Mouse (Mus musculus) MEL (cell line): Measurements from ENCODE around the gene Cxcl5. TPM values are rescaled to one million over a fixed set of nuclear protein-coding genes. Genes with fewer than 3 reads are reported as not detected.

Experiments
- DNase-seq: peaks from one replicate; pipeline ENCODE4 v3.0.0; 2011; ENCODE audit warnings: low read depth, low spot score
- H3K27ac ChIP-seq: 2 replicates; pipeline ENCODE4 v1.5.1; 2012; ENCODE audit warnings: low read depth, mild to moderate bottlenecking, control low read depth, low read length, moderate library complexity; ENCODE audit not compliant: control insufficient read depth
- H3K27me3 ChIP-seq, 2 experiments: fragments of 150-350 bp in 1 of 2; sonication (generic) in 1 of 2; 2 replicates each; pipeline ENCODE4 v1.6.1; 2012; ENCODE audit warnings: low read length in 2 of 2, mild to moderate bottlenecking in 2 of 2, improper control_type of control experiment in 1 of 2, moderate library complexity in 1 of 2; ENCODE audit not compliant: insufficient read depth in 2 of 2, control insufficient read depth in 1 of 2
- H3K36me3 ChIP-seq, 2 experiments: 2 replicates each; pipeline ENCODE4 v1.6.1; 2012 to 2014; ENCODE audit warnings: low read length in 2 of 2, improper control_type of control experiment in 1 of 2, inconsistent platforms in 1 of 2, mild to moderate bottlenecking in 1 of 2; ENCODE audit not compliant: insufficient read depth in 2 of 2, control insufficient read depth in 1 of 2
- H3K4me1 ChIP-seq, 2 experiments: fragments of 150-350 bp in 1 of 2; sonication (generic) in 1 of 2; 2 replicates each; pipeline ENCODE4 v1.6.1; 2012; ENCODE audit warnings: low read length in 2 of 2, improper control_type of control experiment in 1 of 2, mild to moderate bottlenecking in 1 of 2; ENCODE audit not compliant: insufficient read depth in 2 of 2, control insufficient read depth in 1 of 2
- H3K4me3 ChIP-seq, 2 experiments: fragments of 150-350 bp in 1 of 2; sonication (generic) in 1 of 2; 2 replicates each; pipeline ENCODE4 v1.5.1; 2012; ENCODE audit warnings: low read depth in 2 of 2, low read length in 2 of 2, mild to moderate bottlenecking in 2 of 2, moderate library complexity in 2 of 2, control low read depth in 1 of 2, improper control_type of control experiment in 1 of 2; ENCODE audit not compliant: control insufficient read depth in 1 of 2, insufficient read depth in 1 of 2
- H3K79me2 ChIP-seq: 2 replicates; pipeline ENCODE4 v1.6.1; 2012; ENCODE audit warnings: mild to moderate bottlenecking, low read length, moderate library complexity; ENCODE audit not compliant: control insufficient read depth, poor library complexity, insufficient read depth
- H3K9ac ChIP-seq: 2 replicates; pipeline ENCODE4 v1.6.1; 2012; ENCODE audit warnings: low read depth, mild to moderate bottlenecking, control low read depth, low read length, moderate library complexity; ENCODE audit not compliant: control insufficient read depth, poor library complexity, severe bottlenecking
- H3K9me3 ChIP-seq: fragments of 150-350 bp; sonication (generic); replicated peaks from 2 replicates; pipeline ENCODE4 v1.6.1; 2012; ENCODE audit warnings: mild to moderate bottlenecking, low read length, improper control_type of control experiment, moderate library complexity; ENCODE audit not compliant: insufficient read depth
- CHD1 ChIP-seq: IDR thresholded peaks from 2 replicates; pipeline ENCODE4 v1.6.1; 2012; ENCODE audit warnings: low read depth, mild to moderate bottlenecking, inconsistent platforms, low read length, improper control_type of control experiment
- CTCF ChIP-seq, 3 experiments: IDR thresholded peaks in 2 of 3; conservative IDR thresholded peaks in 1 of 3; 2 replicates each; pipeline ENCODE4 v1.5.1; 2011 to 2012; ENCODE audit warnings: low read length in 3 of 3, low read depth in 2 of 3, mild to moderate bottlenecking in 2 of 3, improper control_type of control experiment in 1 of 3, inconsistent platforms in 1 of 3, mixed read lengths in 1 of 3, moderate library complexity in 1 of 3; ENCODE audit not compliant: control insufficient read depth in 1 of 3, insufficient read depth in 1 of 3, poor library complexity in 1 of 3, severe bottlenecking in 1 of 3
- ELF1 ChIP-seq: IDR thresholded peaks from 2 replicates; pipeline ENCODE4 v1.6.1; 2014; ENCODE audit warnings: low read depth, mild to moderate bottlenecking, inconsistent platforms, low read length, improper control_type of control experiment, moderate library complexity
- EP300 ChIP-seq, 2 experiments: IDR thresholded peaks; 2 replicates each; pipeline ENCODE4 v1.6.1; 2011; ENCODE audit warnings: improper control_type of control experiment in 2 of 2, low read length in 2 of 2, low read depth in 1 of 2, mild to moderate bottlenecking in 1 of 2
- ETS1 ChIP-seq: IDR thresholded peaks from 2 replicates; pipeline ENCODE4 v1.6.1; 2012; ENCODE audit warnings: low read depth, mild to moderate bottlenecking, inconsistent platforms, low read length, improper control_type of control experiment, moderate library complexity
- GABPA ChIP-seq: IDR thresholded peaks from 2 replicates; pipeline ENCODE4 v1.6.1; 2012; ENCODE audit warnings: low read depth, mild to moderate bottlenecking, inconsistent platforms, low read length, improper control_type of control experiment, moderate library complexity
- GATA1 ChIP-seq: IDR thresholded peaks from 2 replicates; pipeline ENCODE4 v1.6.1; 2011; ENCODE audit warnings: low read depth, low read length, improper control_type of control experiment
- KAT2A ChIP-seq: conservative IDR thresholded peaks from 2 replicates; pipeline ENCODE4 v1.6.1; 2012; ENCODE audit warnings: low read depth, low read length, improper control_type of control experiment, inconsistent platforms
- MAFK ChIP-seq: IDR thresholded peaks from 2 replicates; pipeline ENCODE4 v1.6.1; 2011; ENCODE audit warnings: low read depth, mild to moderate bottlenecking, low read length, improper control_type of control experiment, borderline replicate concordance
- MXI1 ChIP-seq: IDR thresholded peaks from 2 replicates; pipeline ENCODE4 v1.6.1; 2011; ENCODE audit warnings: mild to moderate bottlenecking, low read depth, low read length, improper control_type of control experiment
- MYB ChIP-seq: IDR thresholded peaks from 2 replicates; pipeline ENCODE4 v1.6.1; 2011; ENCODE audit warnings: mild to moderate bottlenecking, low read depth, low read length, improper control_type of control experiment
- POLR2AphosphoS2 ChIP-seq: IDR thresholded peaks from 2 replicates; pipeline ENCODE4 v1.6.1; 2011; ENCODE audit warnings: low read length, improper control_type of control experiment
- POLR2AphosphoS5 ChIP-seq: IDR thresholded peaks from 2 replicates; pipeline ENCODE4 v1.6.1; 2012; ENCODE audit warnings: low read depth, borderline replicate concordance, mild to moderate bottlenecking, inconsistent platforms, low read length, moderate library complexity, mixed read lengths
- RAD21 ChIP-seq: IDR thresholded peaks from 2 replicates; pipeline ENCODE4 v1.6.1; 2011; ENCODE audit warnings: mild to moderate bottlenecking, low read depth, low read length, improper control_type of control experiment
- TAL1 ChIP-seq: IDR thresholded peaks from 2 replicates; pipeline ENCODE4 v1.6.1; 2012; ENCODE audit warnings: mild to moderate bottlenecking, inconsistent platforms, low read length, moderate library complexity, mixed read lengths
- TBP ChIP-seq: IDR thresholded peaks from 2 replicates; pipeline ENCODE4 v1.8.0; 2011; ENCODE audit warnings: low read depth, low read length, improper control_type of control experiment
- USF1 ChIP-seq: IDR thresholded peaks from 2 replicates; pipeline ENCODE4 v1.6.1; 2014; ENCODE audit warnings: low read depth, mild to moderate bottlenecking, inconsistent platforms, low read length, improper control_type of control experiment, moderate library complexity
- USF2 ChIP-seq, 2 experiments: IDR thresholded peaks; 2 replicates each; pipeline ENCODE4 v1.6.1; 2011 to 2012; ENCODE audit warnings: improper control_type of control experiment in 2 of 2, low read length in 2 of 2, borderline replicate concordance in 1 of 2, inconsistent platforms in 1 of 2, low read depth in 1 of 2, mild to moderate bottlenecking in 1 of 2; ENCODE audit not compliant: insufficient read depth in 1 of 2
- polyA plus RNA-seq, 2 experiments: library from polyadenylated mRNA; stranded (reverse) in 1 of 2; unstranded in 1 of 2; fragments of >175 nt in 1 of 2; fragments of >200 nt in 1 of 2; gene quantifications; 2 replicates each; pipeline versions ENCODE4 v1.2.1 to v1.2.4; 2012; ENCODE audit warnings: low replicate concordance in 2 of 2, low read depth in 1 of 2; ENCODE audit not compliant: insufficient read length in 2 of 2, insufficient read depth in 1 of 2, missing spikeins in 1 of 2
- total RNA-seq: library from RNA; depleted of rRNA; stranded (reverse); fragments of 300-350 nt; gene quantifications from 2 replicates; pipeline ENCODE4 v1.2.3, GENCODE M21; 2012

Cxcl5 gene
- total and polyA plus RNA-seq, 3 experiments = not detected

DNA sequence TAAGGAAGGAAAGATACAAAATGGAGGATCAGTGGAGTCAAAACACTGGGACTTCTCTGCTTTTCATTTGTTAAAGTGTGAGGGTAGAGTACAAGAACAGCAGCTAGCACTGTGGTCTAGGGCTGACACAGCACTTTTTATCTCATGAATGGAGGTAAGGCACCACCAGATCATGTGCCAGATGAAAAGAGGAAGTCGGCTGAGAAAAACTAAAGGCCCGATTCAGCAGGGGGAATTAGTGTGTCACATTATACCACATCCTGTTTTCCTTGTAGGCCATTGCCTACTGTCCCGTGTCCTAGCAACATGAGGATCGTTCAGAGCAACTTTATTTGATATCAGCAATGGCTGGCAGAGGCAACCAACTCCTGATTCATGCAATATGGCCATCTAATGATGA lies 17.1 kb upstream of the Cxcl5 start (continued):
- TF ChIP-seq TAL1 (no peak), CHD1 (no peak)
- TF ChIP-seq, all 39 proteins: peak for 21

DNA sequence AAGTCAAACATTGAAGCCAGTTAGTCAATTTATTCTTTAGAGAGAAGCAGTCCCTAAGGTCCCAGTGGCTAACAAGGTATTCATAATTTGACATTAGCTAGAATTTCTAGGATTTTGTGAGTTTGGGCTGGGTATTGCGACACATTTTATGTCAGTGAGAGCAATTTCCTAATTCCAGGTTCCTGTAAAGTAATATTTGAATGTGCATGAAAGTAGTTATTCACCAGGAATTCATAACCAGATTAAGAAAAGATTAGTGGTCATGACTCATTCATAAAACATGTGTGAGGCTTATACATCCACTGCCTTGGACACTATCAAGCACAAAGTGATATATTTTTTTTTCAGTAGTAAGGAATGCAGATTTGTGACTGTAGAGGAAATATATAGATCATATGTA lies 5.2 kb upstream of the Cxcl5 start:
- Histone ChIP-seq H3K9me3 (no peaks in the 10 kb centered on the region), H3K36me3 (peaks cover 0 to 8% of the 10 kb centered on the region in 2 experiments; a peak in 2 of 4 replicates), H3K27ac (no peak overlapping the region), H3K79me2 (no peaks in the 10 kb centered on the region), H3K4me3 (no peak overlapping the region), H3K9ac (no peak overlapping the region), H3K27me3 (no peaks in the 10 kb centered on the region; a peak in 1 of 4 replicates), H3K4me1 (peaks cover 0 to 5% of the 10 kb centered on the region in 2 experiments; a peak in 3 of 4 replicates)
- TF ChIP-seq KAT2A (no peak), MXI1 (no peak), USF2 (IDR thresholded peaks at IDR 0.05; ENCODE audit: borderline replicate concordance in 1 of 2, insufficient read depth in 1 of 2, low read depth in 1 of 2, low read length in 2 of 2) (no peak), RAD21 (no peak)
- no peak for DNase-seq

DNA sequence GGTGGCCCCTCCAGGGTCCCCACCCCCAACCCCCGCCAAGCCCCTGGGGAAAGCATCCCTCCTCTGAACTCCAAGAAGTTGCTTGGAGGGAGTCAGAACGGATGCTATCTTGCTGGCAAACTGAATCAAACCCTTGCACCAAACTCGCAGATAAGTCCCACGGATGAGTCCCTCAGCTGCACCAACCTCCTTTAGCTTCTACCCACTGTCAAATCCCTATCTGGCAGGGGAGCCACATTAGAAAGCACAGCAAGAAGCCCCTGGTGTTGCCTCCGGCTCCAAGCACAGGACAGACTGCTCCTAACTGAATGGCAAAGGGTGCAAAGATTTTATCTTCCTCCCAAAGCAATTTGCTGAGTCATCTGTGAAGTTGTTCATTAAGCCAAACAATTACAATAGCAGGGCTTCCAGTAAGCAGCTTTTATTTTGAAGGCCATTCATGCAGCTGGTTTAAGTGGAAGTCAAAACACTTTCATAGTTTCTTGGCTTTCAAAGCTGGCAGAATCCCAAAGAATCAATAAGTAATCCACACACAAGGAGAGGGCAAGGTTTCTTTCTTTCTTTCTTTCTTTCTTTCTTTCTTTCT lies 1.0 kb upstream of the Cxcl5 start:
- no peak overlapping the region for H3K4me3 ChIP-seq
- H3K27ac ChIP-seq = no peak overlapping the region
- TF ChIP-seq POLR2AphosphoS5 (no peak), GABPA (peak; percentile 81; the same call in 1 of the 2 replicates), EP300 (IDR thresholded peaks at IDR 0.05; ENCODE audit: low read depth in 1 of 2, low read length in 2 of 2) (peak in 1 of 2 experiments; percentile 51; a peak in 1 of 4 replicates), MXI1 (no peak), MYB (no peak), KAT2A (no peak), MAFK (peak; percentile 70; the same call in 1 of the 2 replicates), POLR2AphosphoS2 (no peak), CTCF (IDR thresholded peaks at IDR 0.05 in 2 of 3, conservative IDR thresholded peaks at IDR 0.05 in 1 of 3; ENCODE audit: control insufficient read depth in 1 of 3, insufficient read depth in 1 of 3, low read depth in 2 of 3, low read length in 3 of 3, poor library complexity in 1 of 3, severe bottlenecking in 1 of 3) (no peak), ELF1 (no peak), USF1 (no peak), GATA1 (peak; percentile 40; the same call in 1 of the 2 replicates), USF2 (IDR thresholded peaks at IDR 0.05; ENCODE audit: borderline replicate concordance in 1 of 2, insufficient read depth in 1 of 2, low read depth in 1 of 2, low read length in 2 of 2) (no peak), ETS1 (peak; percentile 64), TBP (no peak)
- no peaks in the 10 kb centered on the region for H3K9me3 ChIP-seq
- peaks cover 0 to 8% of the 10 kb centered on the region in 2 experiments; a peak in 2 of 4 replicates for H3K36me3 ChIP-seq
- peak; percentile 65 for DNase-seq
- H3K79me2 ChIP-seq = no peaks in the 10 kb centered on the region
- H3K9ac ChIP-seq = 0 out of 2 replicates have a peak overlapping the region, but pooled peaks have one; percentile 14
- peaks cover 0 to 6% of the 10 kb centered on the region in 2 experiments; a peak in 3 of 4 replicates for H3K4me1 ChIP-seq
- H3K27me3 ChIP-seq = no peaks in the 10 kb centered on the region
